Mouse (Mus musculus): ENCODE data around the gene Myh9. TPM values are rescaled to one million over a fixed set of nuclear protein-coding genes. Genes with fewer than 3 reads are reported as not detected.

The Myh9 gene
- polyA plus RNA-seq, 1 experiment from 2014 or later: 32.9 TPM

GRCm38 (mm10) chr15:77763050-77763449, 78.9 kb downstream of the Myh9 start:
- Histone ChIP-seq H3K27me3 (ENCODE audit: control insufficient read depth, insufficient read depth, low read length) (no peaks in the 10 kb centered on the region), H3K4me2 (replicated peaks; ENCODE audit: low read depth) (no peak overlapping the region), H3K4me3 (ENCODE audit: low read depth, low read length) (no peak overlapping the region), H3K9ac (ENCODE audit: low read length) (no peak overlapping the region), H3K36me3 (ENCODE audit: control insufficient read depth, insufficient read depth, low read length) (peaks cover 64% of the 10 kb centered on the region), H3K4me1 (replicated peaks; ENCODE audit: control insufficient read depth, insufficient read depth) (no peaks in the 10 kb centered on the region), H3K27ac (replicated peaks) (no peak overlapping the region), H3K9me3 (ENCODE audit: control insufficient read depth, low read length) (no peaks in the 10 kb centered on the region)
- ATAC-seq (ENCODE audit: low FRiP score, low TSS enrichment) (no peak), DNase-seq (ENCODE audit: low spot score) (no peak)
- no peak for TF ChIP-seq CTCF (IDR thresholded peaks at IDR 0.05; ENCODE audit: low read depth)
- no peak for TF ChIP-seq EP300 (optimal IDR thresholded peaks at IDR 0.05)
- 89% methylated on average over 16 of the region's 16 CpGs for WGBS

- Histone ChIP-seq H3K36me3 (ENCODE audit: control insufficient read depth, insufficient read depth, low read length) (peaks cover 52% of the 10 kb centered on the region), H3K4me1 (replicated peaks; ENCODE audit: control insufficient read depth, insufficient read depth) (no peaks in the 10 kb centered on the region), H3K27me3 (ENCODE audit: control insufficient read depth, insufficient read depth, low read length) (no peaks in the 10 kb centered on the region), H3K27ac (replicated peaks) (no peak overlapping the region), H3K9ac (ENCODE audit: low read length) (no peak overlapping the region), H3K9me3 (ENCODE audit: control insufficient read depth, low read length) (no peaks in the 10 kb centered on the region), H3K4me2 (replicated peaks; ENCODE audit: low read depth) (no peak overlapping the region), H3K4me3 (ENCODE audit: low read depth, low read length) (no peak overlapping the region)
- WGBS: 75% methylated on average over 22 of the region's 22 CpGs
- DNase-seq (ENCODE audit: low spot score) (peak; percentile 65), ATAC-seq (ENCODE audit: low FRiP score, low TSS enrichment) (peak; percentile 45)
- peak; percentile 82 for TF ChIP-seq CTCF (IDR thresholded peaks at IDR 0.05; ENCODE audit: low read depth)
- no peak for TF ChIP-seq EP300 (optimal IDR thresholded peaks at IDR 0.05)
These were observed 80.2 kb downstream of the Myh9 start for GRCm38 (mm10) chr15:77761561-77762380.

GRCm38 (mm10) chr15:77761083-77761482, 80.9 kb downstream of the Myh9 start:
- no peak overlapping the region for H3K9ac ChIP-seq (ENCODE audit: low read length)
- H3K4me1 ChIP-seq (replicated peaks; ENCODE audit: control insufficient read depth, insufficient read depth): no peaks in the 10 kb centered on the region
- H3K27ac ChIP-seq (replicated peaks): no peak overlapping the region
- H3K36me3 ChIP-seq (ENCODE audit: control insufficient read depth, insufficient read depth, low read length): peaks cover 46% of the 10 kb centered on the region
- DNase-seq (ENCODE audit: low spot score) (no peak), ATAC-seq (ENCODE audit: low FRiP score, low TSS enrichment) (no peak)
- no peak overlapping the region for H3K4me3 ChIP-seq (ENCODE audit: low read depth, low read length)
- no peaks in the 10 kb centered on the region for H3K27me3 ChIP-seq (ENCODE audit: control insufficient read depth, insufficient read depth, low read length)
- TF ChIP-seq CTCF (IDR thresholded peaks at IDR 0.05; ENCODE audit: low read depth) (no peak), EP300 (optimal IDR thresholded peaks at IDR 0.05) (no peak)
- 96% methylated on average over 7 of the region's 7 CpGs for WGBS
- H3K4me2 ChIP-seq (replicated peaks; ENCODE audit: low read depth): no peak overlapping the region
- no peaks in the 10 kb centered on the region for H3K9me3 ChIP-seq (ENCODE audit: control insufficient read depth, low read length)

- 90% methylated on average over 16 of the region's 16 CpGs for WGBS
These were observed 81.9 kb downstream of the Myh9 start for GRCm38 (mm10) chr15:77760037-77760436.

GRCm38 (mm10) chr15:77757586-77758226, 84.3 kb downstream of the Myh9 start:
- no peak for DNase-seq (ENCODE audit: low spot score)
- WGBS: 63% methylated on average over 4 of the region's 4 CpGs
- Histone ChIP-seq H3K9me3 (ENCODE audit: control insufficient read depth, low read length) (no peaks in the 10 kb centered on the region), H3K4me3 (ENCODE audit: low read depth, low read length) (no peak overlapping the region), H3K36me3 (ENCODE audit: control insufficient read depth, insufficient read depth, low read length) (peaks cover 15% of the 10 kb centered on the region), H3K27ac (replicated peaks) (no peak overlapping the region), H3K4me1 (replicated peaks; ENCODE audit: control insufficient read depth, insufficient read depth) (no peaks in the 10 kb centered on the region), H3K4me2 (replicated peaks; ENCODE audit: low read depth) (no peak overlapping the region), H3K9ac (ENCODE audit: low read length) (no peak overlapping the region), H3K27me3 (ENCODE audit: control insufficient read depth, insufficient read depth, low read length) (no peaks in the 10 kb centered on the region)
- TF ChIP-seq CTCF (IDR thresholded peaks at IDR 0.05; ENCODE audit: low read depth) (peak; percentile 64), EP300 (optimal IDR thresholded peaks at IDR 0.05) (no peak)
- ATAC-seq (ENCODE audit: low FRiP score, low TSS enrichment): no peak

More at GRCm38 (mm10) chr15:77760037-77760436, 81.9 kb downstream of the Myh9 start:
- ATAC-seq (ENCODE audit: low FRiP score, low TSS enrichment) (no peak), DNase-seq (ENCODE audit: low spot score) (no peak)
- H3K36me3 ChIP-seq (ENCODE audit: control insufficient read depth, insufficient read depth, low read length): peaks cover 35% of the 10 kb centered on the region
- H3K9ac ChIP-seq (ENCODE audit: low read length): no peak overlapping the region
- H3K4me2 ChIP-seq (replicated peaks; ENCODE audit: low read depth): no peak overlapping the region
- TF ChIP-seq EP300 (optimal IDR thresholded peaks at IDR 0.05): no peak
- no peak for TF ChIP-seq CTCF (IDR thresholded peaks at IDR 0.05; ENCODE audit: low read depth)
- H3K9me3 ChIP-seq (ENCODE audit: control insufficient read depth, low read length): no peaks in the 10 kb centered on the region
- no peak overlapping the region for H3K27ac ChIP-seq (replicated peaks)
- no peak overlapping the region for H3K4me3 ChIP-seq (ENCODE audit: low read depth, low read length)
- H3K27me3 ChIP-seq (ENCODE audit: control insufficient read depth, insufficient read depth, low read length): no peaks in the 10 kb centered on the region
- no peaks in the 10 kb centered on the region for H3K4me1 ChIP-seq (replicated peaks; ENCODE audit: control insufficient read depth, insufficient read depth)

GRCm38 (mm10) chr15:77756848-77757247, 85.1 kb downstream of the Myh9 start, which contains the start of gene Apol8:
Apol8 (minus strand) TSS chr15:77757003.
- Histone ChIP-seq H3K27me3 (ENCODE audit: control insufficient read depth, insufficient read depth, low read length) (no peaks in the 10 kb centered on the region), H3K4me2 (replicated peaks; ENCODE audit: low read depth) (no peak within 1 kb of the TSS), H3K4me1 (replicated peaks; ENCODE audit: control insufficient read depth, insufficient read depth) (no peaks in the 10 kb centered on the region), H3K4me3 (ENCODE audit: low read depth, low read length) (no peak within 1 kb of the TSS), H3K36me3 (ENCODE audit: control insufficient read depth, insufficient read depth, low read length) (peaks cover 10% of the 10 kb centered on the region; the same call in 1 of the 2 replicates), H3K9me3 (ENCODE audit: control insufficient read depth, low read length) (no peaks in the 10 kb centered on the region), H3K9ac (ENCODE audit: low read length) (no peak within 1 kb of the TSS), H3K27ac (replicated peaks) (no peak within 1 kb of the TSS)
- WGBS: 6% methylated on average over 9 of the region's 9 CpGs
- DNase-seq (ENCODE audit: low spot score) (peak; percentile 72), ATAC-seq (ENCODE audit: low FRiP score, low TSS enrichment) (peak; percentile 8; the same call in 1 of the 2 replicates)
- TF ChIP-seq EP300 (optimal IDR thresholded peaks at IDR 0.05) (no peak), CTCF (IDR thresholded peaks at IDR 0.05; ENCODE audit: low read depth) (peak; percentile 93)

Measured in stomach, postnatal 0 days (tissue).